Mouse (Mus musculus) MEL (cell line): ENCODE measurements around the gene Acss1. TPM values are rescaled to one million over a fixed set of nuclear protein-coding genes. Genes with fewer than 3 reads are reported as not detected.

ENCODE experiments used
- DNase-seq: peaks from one replicate; pipeline ENCODE4 v3.0.0; 2011; ENCODE audit warnings: low read depth, low spot score
- H3K27ac ChIP-seq: 2 replicates; pipeline ENCODE4 v1.5.1; 2012; ENCODE audit warnings: low read depth, mild to moderate bottlenecking, control low read depth, low read length, moderate library complexity; ENCODE audit not compliant: control insufficient read depth
- H3K27me3 ChIP-seq, 2 experiments: fragments of 150-350 bp in 1 of 2; sonication (generic) in 1 of 2; 2 replicates each; pipeline ENCODE4 v1.6.1; 2012; ENCODE audit warnings: low read length in 2 of 2, mild to moderate bottlenecking in 2 of 2, improper control_type of control experiment in 1 of 2, moderate library complexity in 1 of 2; ENCODE audit not compliant: insufficient read depth in 2 of 2, control insufficient read depth in 1 of 2
- H3K36me3 ChIP-seq, 2 experiments: 2 replicates each; pipeline ENCODE4 v1.6.1; 2012 to 2014; ENCODE audit warnings: low read length in 2 of 2, improper control_type of control experiment in 1 of 2, inconsistent platforms in 1 of 2, mild to moderate bottlenecking in 1 of 2; ENCODE audit not compliant: insufficient read depth in 2 of 2, control insufficient read depth in 1 of 2
- H3K4me1 ChIP-seq, 2 experiments: fragments of 150-350 bp in 1 of 2; sonication (generic) in 1 of 2; 2 replicates each; pipeline ENCODE4 v1.6.1; 2012; ENCODE audit warnings: low read length in 2 of 2, improper control_type of control experiment in 1 of 2, mild to moderate bottlenecking in 1 of 2; ENCODE audit not compliant: insufficient read depth in 2 of 2, control insufficient read depth in 1 of 2
- H3K4me3 ChIP-seq, 2 experiments: fragments of 150-350 bp in 1 of 2; sonication (generic) in 1 of 2; 2 replicates each; pipeline ENCODE4 v1.5.1; 2012; ENCODE audit warnings: low read depth in 2 of 2, low read length in 2 of 2, mild to moderate bottlenecking in 2 of 2, moderate library complexity in 2 of 2, control low read depth in 1 of 2, improper control_type of control experiment in 1 of 2; ENCODE audit not compliant: control insufficient read depth in 1 of 2, insufficient read depth in 1 of 2
- H3K79me2 ChIP-seq: 2 replicates; pipeline ENCODE4 v1.6.1; 2012; ENCODE audit warnings: mild to moderate bottlenecking, low read length, moderate library complexity; ENCODE audit not compliant: control insufficient read depth, poor library complexity, insufficient read depth
- H3K9ac ChIP-seq: 2 replicates; pipeline ENCODE4 v1.6.1; 2012; ENCODE audit warnings: low read depth, mild to moderate bottlenecking, control low read depth, low read length, moderate library complexity; ENCODE audit not compliant: control insufficient read depth, poor library complexity, severe bottlenecking
- H3K9me3 ChIP-seq: fragments of 150-350 bp; sonication (generic); replicated peaks from 2 replicates; pipeline ENCODE4 v1.6.1; 2012; ENCODE audit warnings: mild to moderate bottlenecking, low read length, improper control_type of control experiment, moderate library complexity; ENCODE audit not compliant: insufficient read depth
- BHLHE40 ChIP-seq: IDR thresholded peaks from 2 replicates; pipeline ENCODE4 v1.6.1; 2012; ENCODE audit warnings: low read depth, mild to moderate bottlenecking, inconsistent platforms, low read length, improper control_type of control experiment, borderline replicate concordance
- CHD1 ChIP-seq: IDR thresholded peaks from 2 replicates; pipeline ENCODE4 v1.6.1; 2012; ENCODE audit warnings: low read depth, mild to moderate bottlenecking, inconsistent platforms, low read length, improper control_type of control experiment
- CTCF ChIP-seq, 3 experiments: IDR thresholded peaks in 2 of 3; conservative IDR thresholded peaks in 1 of 3; 2 replicates each; pipeline ENCODE4 v1.5.1; 2011 to 2012; ENCODE audit warnings: low read length in 3 of 3, low read depth in 2 of 3, mild to moderate bottlenecking in 2 of 3, improper control_type of control experiment in 1 of 3, inconsistent platforms in 1 of 3, mixed read lengths in 1 of 3, moderate library complexity in 1 of 3; ENCODE audit not compliant: control insufficient read depth in 1 of 3, insufficient read depth in 1 of 3, poor library complexity in 1 of 3, severe bottlenecking in 1 of 3
- E2F4 ChIP-seq: IDR thresholded peaks from 2 replicates; pipeline ENCODE4 v1.6.1; 2011; ENCODE audit warnings: low read depth, low read length, improper control_type of control experiment, borderline replicate concordance
- ELF1 ChIP-seq: IDR thresholded peaks from 2 replicates; pipeline ENCODE4 v1.6.1; 2014; ENCODE audit warnings: low read depth, mild to moderate bottlenecking, inconsistent platforms, low read length, improper control_type of control experiment, moderate library complexity
- EP300 ChIP-seq, 2 experiments: IDR thresholded peaks; 2 replicates each; pipeline ENCODE4 v1.6.1; 2011; ENCODE audit warnings: improper control_type of control experiment in 2 of 2, low read length in 2 of 2, low read depth in 1 of 2, mild to moderate bottlenecking in 1 of 2
- ETS1 ChIP-seq: IDR thresholded peaks from 2 replicates; pipeline ENCODE4 v1.6.1; 2012; ENCODE audit warnings: low read depth, mild to moderate bottlenecking, inconsistent platforms, low read length, improper control_type of control experiment, moderate library complexity
- GABPA ChIP-seq: IDR thresholded peaks from 2 replicates; pipeline ENCODE4 v1.6.1; 2012; ENCODE audit warnings: low read depth, mild to moderate bottlenecking, inconsistent platforms, low read length, improper control_type of control experiment, moderate library complexity
- GATA1 ChIP-seq: IDR thresholded peaks from 2 replicates; pipeline ENCODE4 v1.6.1; 2011; ENCODE audit warnings: low read depth, low read length, improper control_type of control experiment
- JUND ChIP-seq: IDR thresholded peaks from 2 replicates; pipeline ENCODE4 v1.6.1; 2011; ENCODE audit warnings: low read depth, mild to moderate bottlenecking, improper control_type of control experiment, low read length
- KAT2A ChIP-seq: conservative IDR thresholded peaks from 2 replicates; pipeline ENCODE4 v1.6.1; 2012; ENCODE audit warnings: low read depth, low read length, improper control_type of control experiment, inconsistent platforms
- MAFK ChIP-seq: IDR thresholded peaks from 2 replicates; pipeline ENCODE4 v1.6.1; 2011; ENCODE audit warnings: low read depth, mild to moderate bottlenecking, low read length, improper control_type of control experiment, borderline replicate concordance
- MAX ChIP-seq: IDR thresholded peaks from 2 replicates; pipeline ENCODE4 v1.6.1; 2011; ENCODE audit warnings: low read length, improper control_type of control experiment
- MEF2A ChIP-seq: IDR thresholded peaks from 2 replicates; pipeline ENCODE4 v1.6.1; 2014; ENCODE audit warnings: low read depth, mild to moderate bottlenecking, inconsistent platforms, low read length, improper control_type of control experiment; ENCODE audit not compliant: poor library complexity, insufficient replicate concordance, severe bottlenecking; ENCODE audit errors: extremely low read depth
- MYB ChIP-seq: IDR thresholded peaks from 2 replicates; pipeline ENCODE4 v1.6.1; 2011; ENCODE audit warnings: mild to moderate bottlenecking, low read depth, low read length, improper control_type of control experiment
- NELFE ChIP-seq: IDR thresholded peaks from 2 replicates; pipeline ENCODE4 v1.6.1; 2011; ENCODE audit warnings: low read depth, low read length, improper control_type of control experiment
- POLR2A ChIP-seq, 2 experiments: IDR thresholded peaks; 2 replicates each; pipeline ENCODE4 v1.6.1; 2011 to 2012; ENCODE audit warnings: low read length in 2 of 2, mild to moderate bottlenecking in 2 of 2, control low read depth in 1 of 2, improper control_type of control experiment in 1 of 2, low read depth in 1 of 2, moderate library complexity in 1 of 2; ENCODE audit not compliant: control insufficient read depth in 1 of 2, insufficient read depth in 1 of 2, poor library complexity in 1 of 2
- RAD21 ChIP-seq: IDR thresholded peaks from 2 replicates; pipeline ENCODE4 v1.6.1; 2011; ENCODE audit warnings: mild to moderate bottlenecking, low read depth, low read length, improper control_type of control experiment
- RCOR1 ChIP-seq: IDR thresholded peaks from 2 replicates; pipeline ENCODE4 v1.6.1; 2012; ENCODE audit warnings: low read depth, mild to moderate bottlenecking, inconsistent platforms, low read length, improper control_type of control experiment
- SIN3A ChIP-seq: IDR thresholded peaks from 2 replicates; pipeline ENCODE4 v1.6.1; 2012; ENCODE audit warnings: low read length, improper control_type of control experiment, inconsistent platforms
- SMC3 ChIP-seq: IDR thresholded peaks from 2 replicates; pipeline ENCODE4 v1.6.1; 2011; ENCODE audit warnings: low read depth, low read length, improper control_type of control experiment
- TAL1 ChIP-seq: IDR thresholded peaks from 2 replicates; pipeline ENCODE4 v1.6.1; 2012; ENCODE audit warnings: mild to moderate bottlenecking, inconsistent platforms, low read length, moderate library complexity, mixed read lengths
- TBP ChIP-seq: IDR thresholded peaks from 2 replicates; pipeline ENCODE4 v1.8.0; 2011; ENCODE audit warnings: low read depth, low read length, improper control_type of control experiment
- TCF12 ChIP-seq: IDR thresholded peaks from 2 replicates; pipeline ENCODE4 v1.6.1; 2014; ENCODE audit warnings: low read depth, mild to moderate bottlenecking, inconsistent platforms, low read length, improper control_type of control experiment, moderate library complexity
- USF1 ChIP-seq: IDR thresholded peaks from 2 replicates; pipeline ENCODE4 v1.6.1; 2014; ENCODE audit warnings: low read depth, mild to moderate bottlenecking, inconsistent platforms, low read length, improper control_type of control experiment, moderate library complexity
- ZKSCAN1 ChIP-seq: IDR thresholded peaks from 2 replicates; pipeline ENCODE4 v1.6.1; 2012; ENCODE audit warnings: low read depth, mild to moderate bottlenecking, inconsistent platforms, low read length, improper control_type of control experiment, moderate library complexity
- ZMIZ1 ChIP-seq: IDR thresholded peaks from 2 replicates; pipeline ENCODE4 v1.6.1; 2012; ENCODE audit warnings: low read depth, mild to moderate bottlenecking, inconsistent platforms, low read length, improper control_type of control experiment, moderate library complexity
- polyA plus RNA-seq, 2 experiments: library from polyadenylated mRNA; stranded (reverse) in 1 of 2; unstranded in 1 of 2; fragments of >175 nt in 1 of 2; fragments of >200 nt in 1 of 2; gene quantifications; 2 replicates each; pipeline versions ENCODE4 v1.2.1 to v1.2.4; 2012; ENCODE audit warnings: low replicate concordance in 2 of 2, low read depth in 1 of 2; ENCODE audit not compliant: insufficient read length in 2 of 2, insufficient read depth in 1 of 2, missing spikeins in 1 of 2
- total RNA-seq: library from RNA; depleted of rRNA; stranded (reverse); fragments of 300-350 nt; gene quantifications from 2 replicates; pipeline ENCODE4 v1.2.3, GENCODE M21; 2012

The Acss1 gene
- total and polyA plus RNA-seq, 3 experiments: 10.2 to 22.6 TPM; not detected in 1

GRCm38 (mm10) chr2:150655290-150655689 is 13.0 kb downstream of the Acss1 start:
- no peaks in the 10 kb centered on the region for H3K36me3 ChIP-seq

DNA sequence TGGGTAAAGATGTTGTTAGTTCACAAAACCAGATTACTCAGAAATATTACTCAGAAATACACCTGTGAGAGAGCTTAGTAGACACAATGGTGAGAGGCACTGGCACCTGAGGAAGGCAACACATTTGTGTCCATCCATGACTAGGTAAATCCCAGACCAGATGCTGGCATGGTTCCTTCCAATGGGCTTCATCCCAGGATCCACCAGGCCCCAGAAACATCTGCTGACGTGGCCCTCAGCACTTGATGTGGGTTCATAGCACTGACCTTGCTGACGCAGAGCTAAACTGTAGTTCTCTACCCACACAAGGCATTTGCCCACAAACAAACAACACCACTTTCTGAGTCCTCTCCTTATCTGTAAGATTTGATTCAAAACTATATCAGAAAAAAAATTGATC is 13.5 kb downstream of the Acss1 start:
- no peak for TF ChIP-seq EP300 (IDR thresholded peaks at IDR 0.05; ENCODE audit: low read depth in 1 of 2, low read length in 2 of 2)
- TF ChIP-seq RAD21: no peak
- no peak for TF ChIP-seq ELF1
- TF ChIP-seq GATA1: no peak
- TF ChIP-seq MEF2A: no peak
- TF ChIP-seq JUND: no peak
- TF ChIP-seq RCOR1: no peak
- no peak for TF ChIP-seq SMC3
- no peak for TF ChIP-seq MYB
- no peak for TF ChIP-seq TAL1
- TF ChIP-seq TCF12: no peak
- TF ChIP-seq E2F4: no peak
- TF ChIP-seq CTCF (IDR thresholded peaks at IDR 0.05 in 2 of 3, conservative IDR thresholded peaks at IDR 0.05 in 1 of 3; ENCODE audit: control insufficient read depth in 1 of 3, insufficient read depth in 1 of 3, low read depth in 2 of 3, low read length in 3 of 3, poor library complexity in 1 of 3, severe bottlenecking in 1 of 3): no peak
- no peak for TF ChIP-seq ETS1
- no peaks in the 10 kb centered on the region for H3K27me3 ChIP-seq
- H3K4me3 ChIP-seq: no peak overlapping the region
- H3K4me1 ChIP-seq: no peaks in the 10 kb centered on the region
- H3K36me3 ChIP-seq: no peaks in the 10 kb centered on the region
- H3K79me2 ChIP-seq: no peaks in the 10 kb centered on the region
- no peak for DNase-seq
- H3K9ac ChIP-seq: no peak overlapping the region
- H3K9me3 ChIP-seq: no peaks in the 10 kb centered on the region
- no peak overlapping the region for H3K27ac ChIP-seq

More at GRCm38 (mm10) chr2:150655290-150655689, 13.0 kb downstream of the Acss1 start:
- no peak overlapping the region for H3K4me3 ChIP-seq
- TF ChIP-seq TBP (no peak), EP300 (IDR thresholded peaks at IDR 0.05; ENCODE audit: low read depth in 1 of 2, low read length in 2 of 2) (no peak), JUND (no peak), NELFE (no peak), CHD1 (no peak), KAT2A (no peak), ZKSCAN1 (no peak), GABPA (no peak), BHLHE40 (no peak), MAX (no peak), SIN3A (no peak), RCOR1 (no peak), MAFK (no peak), ZMIZ1 (no peak), USF1 (no peak), POLR2A (IDR thresholded peaks at IDR 0.05; ENCODE audit: control insufficient read depth in 1 of 2, insufficient read depth in 1 of 2, low read depth in 1 of 2, low read length in 2 of 2, poor library complexity in 1 of 2) (no peak)
- TF ChIP-seq, all 39 proteins: peak for 0
- no peak for DNase-seq
- no peaks in the 10 kb centered on the region for H3K4me1 ChIP-seq
- no peaks in the 10 kb centered on the region for H3K79me2 ChIP-seq
- no peak overlapping the region for H3K9ac ChIP-seq
- no peak overlapping the region for H3K27ac ChIP-seq
- H3K27me3 ChIP-seq: no peaks in the 10 kb centered on the region
- H3K9me3 ChIP-seq: no peaks in the 10 kb centered on the region
